Mouse (Mus musculus) liver, embryonic 14.5 days (tissue): ENCODE data around the gene Galns. TPM values are rescaled to one million over a fixed set of nuclear protein-coding genes. Genes with fewer than 3 reads are reported as not detected.
A peak's percentile ranks its signal among the peaks of the same experiment; 100 is the strongest.

ENCODE experiments used
- ATAC-seq: fragments of 200-750 bp; cut with Nextera tagmentation; 2 replicates; pipeline ENCODE4 v1.8.0; 2017; ENCODE audit warnings: moderate number of reproducible peaks, mild to moderate bottlenecking, moderate library complexity; ENCODE audit not compliant: insufficient read depth
- DNase-seq, 3 experiments: peaks; one replicate each; pipeline ENCODE4 v3.0.0-alpha.2; 2012 to 2013; ENCODE audit warnings: low read depth in 3 of 3, low spot score in 3 of 3
- H3K27ac ChIP-seq: fragments of 300-500 bp; sonication (generic); 2 replicates; pipeline ENCODE4 v1.5.1; 2014; ENCODE audit warnings: moderate library complexity, mild to moderate bottlenecking, control low read depth, inconsistent platforms
- H3K27me3 ChIP-seq: fragments of 300-500 bp; sonication (generic); 2 replicates; pipeline ENCODE4 v1.6.1; 2014; ENCODE audit warnings: mild to moderate bottlenecking, low read length, moderate library complexity; ENCODE audit not compliant: control insufficient read depth, insufficient read depth
- H3K36me3 ChIP-seq: fragments of 300-500 bp; sonication (generic); replicated peaks from 2 replicates; pipeline ENCODE4 v1.6.1; 2014; ENCODE audit warnings: low read depth; ENCODE audit not compliant: control insufficient read depth, insufficient read depth
- H3K4me1 ChIP-seq, 2 experiments: fragments of 200-500 bp in 1 of 2; fragments of 300-500 bp in 1 of 2; sonication (generic) in 1 of 2; replicated peaks; 2 replicates each; pipeline ENCODE4 v1.6.1; 2012 to 2014; ENCODE audit warnings: antibody characterized with exemption in 1 of 2, inconsistent platforms in 1 of 2, low read length in 1 of 2; ENCODE audit not compliant: control insufficient read depth in 2 of 2, insufficient read depth in 2 of 2
- H3K4me2 ChIP-seq: fragments of 300-500 bp; sonication (generic); 2 replicates; pipeline ENCODE4 v1.6.1; 2014; ENCODE audit warnings: low read depth, mild to moderate bottlenecking, control low read depth, moderate library complexity
- H3K4me3 ChIP-seq, 2 experiments: fragments of 200-500 bp in 1 of 2; fragments of 300-500 bp in 1 of 2; sonication (generic) in 1 of 2; 2 replicates each; pipeline ENCODE4 v1.5.1; 2012 to 2014; ENCODE audit warnings: low read depth in 2 of 2, low read length in 2 of 2, mild to moderate bottlenecking in 2 of 2, control low read depth in 1 of 2, inconsistent platforms in 1 of 2, moderate library complexity in 1 of 2; ENCODE audit not compliant: insufficient read depth in 1 of 2
- H3K9ac ChIP-seq: fragments of 300-500 bp; sonication (generic); replicated peaks from 2 replicates; pipeline ENCODE4 v1.6.1; 2014; ENCODE audit warnings: mild to moderate bottlenecking, control low read depth, moderate library complexity
- H3K9me3 ChIP-seq: fragments of 300-500 bp; sonication (generic); 2 replicates; pipeline ENCODE4 v1.6.1; 2016; ENCODE audit warnings: low read length, mixed read lengths; ENCODE audit not compliant: control insufficient read depth
- CTCF ChIP-seq: IDR thresholded peaks from 2 replicates; pipeline ENCODE4 v1.5.1; 2016; ENCODE audit warnings: antibody characterized with exemption, low read depth, control low read depth
- EP300 ChIP-seq: IDR thresholded peaks from 2 replicates; pipeline ENCODE4 v1.6.1; 2016; ENCODE audit warnings: antibody characterized with exemption, low read depth
- WGBS: fragments of 180-500 bp; shearing (Covaris S2); extraction: QIAGEN DNeasy Blood & Tissue Kit; methylation state at CpG from one replicate; pipeline ENCODE4 v1.1.7; 2014; ENCODE audit not compliant: insufficient replicate concordance; 5-methylcytosine and 5-hydroxymethylcytosine counted together
- microRNA-seq: library from miRNA; unstranded; fragments of <30 nt; microRNA quantifications from one replicate; pipeline ENCODE4, GENCODE M21; 2016
- polyA plus RNA-seq, 2 experiments: library from polyadenylated mRNA; depleted of rRNA in 1 of 2; stranded (reverse) in 1 of 2; unstranded in 1 of 2; fragments of >200 nt; fragmentation: Nextera tagmentation in 1 of 2; extraction: Ambion mirVana in 1 of 2; gene quantifications; 2 replicates each; pipeline versions ENCODE4 v1.2.1 to v1.2.3; 2012 to 2014

The Galns gene
- polyA plus RNA-seq, 2 experiments: 3.8 to 4.6 TPM

- ATAC-seq (no peak), DNase-seq (no peak)
- peaks cover 44 to 55% of the 10 kb centered on the region in 2 experiments for H3K4me1 ChIP-seq
- peak overlapping the region; percentile 98 for H3K27ac ChIP-seq
- H3K4me2 ChIP-seq: peak overlapping the region; percentile 91
- no peaks in the 10 kb centered on the region for H3K9me3 ChIP-seq
- H3K27me3 ChIP-seq: no peaks in the 10 kb centered on the region
- 25% methylated on average over 6 of the region's 6 CpGs for WGBS
- TF ChIP-seq EP300: no peak
- no peak for TF ChIP-seq CTCF
- peaks cover 12% of the 10 kb centered on the region for H3K36me3 ChIP-seq
- peak overlapping the region; percentile 79 for H3K9ac ChIP-seq
- peak overlapping the region; percentile 39 to 45; a peak in 3 of 4 replicates for H3K4me3 ChIP-seq
Observed at GRCm38 (mm10) chr8:122537033-122537432, 74.2 kb downstream of the Galns start.

- H3K9ac ChIP-seq: no peak overlapping the region
- no peak overlapping the region for H3K4me3 ChIP-seq
Observed at GRCm38 (mm10) chr8:122531312-122531711, 80.0 kb downstream of the Galns start.

GRCm38 (mm10) chr8:122529159-122529558 lies 82.1 kb downstream of the Galns start:
- no peak overlapping the region for H3K4me2 ChIP-seq
- no peaks in the 10 kb centered on the region for H3K36me3 ChIP-seq
- no peak for TF ChIP-seq EP300
- TF ChIP-seq CTCF: no peak
- H3K9ac ChIP-seq: no peak overlapping the region
- H3K4me3 ChIP-seq: no peak overlapping the region
- 87% methylated on average over 4 of the region's 4 CpGs for WGBS
- ATAC-seq: no peak
- H3K27ac ChIP-seq: no peak overlapping the region
- no peaks in the 10 kb centered on the region for H3K9me3 ChIP-seq
- H3K27me3 ChIP-seq: no peaks in the 10 kb centered on the region
- DNase-seq: no peak
- peaks cover 24 to 35% of the 10 kb centered on the region in 2 experiments for H3K4me1 ChIP-seq

More at GRCm38 (mm10) chr8:122531312-122531711, 80.0 kb downstream of the Galns start:
- Histone ChIP-seq H3K4me1 (peaks cover 12 to 22% of the 10 kb centered on the region in 2 experiments), H3K36me3 (no peaks in the 10 kb centered on the region; the same call in 1 of the 2 replicates), H3K27me3 (no peaks in the 10 kb centered on the region), H3K27ac (no peak overlapping the region), H3K9me3 (no peaks in the 10 kb centered on the region), H3K4me2 (no peak overlapping the region)
- DNase-seq (no peak), ATAC-seq (no peak; the same call in 1 of the 2 replicates)
- no peak for TF ChIP-seq EP300
- no peak for TF ChIP-seq CTCF
- WGBS: 88% methylated on average over 8 of the region's 8 CpGs

Small RNA genes within 50 kb of the gene (microRNA-seq; reads per million reads assigned to microRNA genes)
- not detected for gene Mir6396

Other genes starting within 250 kb of the Galns start
- gene Zc3h18, start 234.9 kb downstream of the Galns start, polyA plus RNA-seq (2012; rRNA removed): 15.2 and 20.4 TPM in 2 replicates
- gene Zc3h18, start 234.9 kb downstream of the Galns start, polyA plus RNA-seq (2014; fragmentation: Nextera tagmentation; extraction: Ambion mirVana): 12.8 and 16.7 TPM in 2 replicates
- not detected in 2 replicates for gene Il17c, start 189.4 kb downstream of the Galns start, polyA plus RNA-seq (2012; rRNA removed)
- not detected in 2 replicates for gene Il17c, start 189.4 kb downstream of the Galns start, polyA plus RNA-seq (2014; fragmentation: Nextera tagmentation; extraction: Ambion mirVana)
- 71.3 and 74.6 TPM in 2 replicates for gene Cyba, start 178.5 kb downstream of the Galns start, polyA plus RNA-seq (2012; rRNA removed)
- gene Cyba, start 178.5 kb downstream of the Galns start, polyA plus RNA-seq (2014; fragmentation: Nextera tagmentation; extraction: Ambion mirVana): 129 and 146 TPM in 2 replicates
- 21.6 and 23.3 TPM in 2 replicates for gene Mvd, start 168.0 kb downstream of the Galns start, polyA plus RNA-seq (2012; rRNA removed)
- 15.3 and 17.2 TPM in 2 replicates for gene Mvd, start 168.0 kb downstream of the Galns start, polyA plus RNA-seq (2014; fragmentation: Nextera tagmentation; extraction: Ambion mirVana)
- gene Snai3, start 150.7 kb downstream of the Galns start, polyA plus RNA-seq (2012; rRNA removed): 0.16 and 0.23 TPM in 2 replicates
- gene Snai3, start 150.7 kb downstream of the Galns start, polyA plus RNA-seq (2014; fragmentation: Nextera tagmentation; extraction: Ambion mirVana): 0.30 and 0.41 TPM in 2 replicates
- 10.0 and 12.6 TPM in 2 replicates for gene Rnf166, start 135.4 kb downstream of the Galns start, polyA plus RNA-seq (2012; rRNA removed)
- 8.7 and 9.3 TPM in 2 replicates for gene Rnf166, start 135.4 kb downstream of the Galns start, polyA plus RNA-seq (2014; fragmentation: Nextera tagmentation; extraction: Ambion mirVana)
- 7.2 and 11.7 TPM in 2 replicates for gene Ctu2, start 135.3 kb downstream of the Galns start, polyA plus RNA-seq (2012; rRNA removed)
- gene Ctu2, start 135.3 kb downstream of the Galns start, polyA plus RNA-seq (2014; fragmentation: Nextera tagmentation; extraction: Ambion mirVana): 13.9 and 16.8 TPM in 2 replicates
- gene Piezo1, start 60.1 kb downstream of the Galns start, polyA plus RNA-seq (2012; rRNA removed): 49.5 and 60.9 TPM in 2 replicates
- 12.6 and 15.4 TPM in 2 replicates for gene Piezo1, start 60.1 kb downstream of the Galns start, polyA plus RNA-seq (2014; fragmentation: Nextera tagmentation; extraction: Ambion mirVana)
- gene Cdt1, start 43.4 kb downstream of the Galns start, polyA plus RNA-seq (2012; rRNA removed): 62.3 and 65.3 TPM in 2 replicates
- 41.9 and 48.8 TPM in 2 replicates for gene Cdt1, start 43.4 kb downstream of the Galns start, polyA plus RNA-seq (2014; fragmentation: Nextera tagmentation; extraction: Ambion mirVana)
- 87.5 and 101 TPM in 2 replicates for gene Aprt, start 34.6 kb downstream of the Galns start, polyA plus RNA-seq (2012; rRNA removed)
- gene Aprt, start 34.6 kb downstream of the Galns start, polyA plus RNA-seq (2014; fragmentation: Nextera tagmentation; extraction: Ambion mirVana): 197 TPM in 2 replicates
- 15.5 and 27.9 TPM in 2 replicates for gene Trappc2l, start 177 bp upstream of the Galns start, polyA plus RNA-seq (2012; rRNA removed)
- 32.5 and 35.4 TPM in 2 replicates for gene Trappc2l, start 177 bp upstream of the Galns start, polyA plus RNA-seq (2014; fragmentation: Nextera tagmentation; extraction: Ambion mirVana)
- 0.03 TPM in 1 of 2 replicates, not detected in the other for gene Pabpn1l, start 11.3 kb upstream of the Galns start, polyA plus RNA-seq (2012; rRNA removed)
- not detected in 2 replicates for gene Pabpn1l, start 11.3 kb upstream of the Galns start, polyA plus RNA-seq (2014; fragmentation: Nextera tagmentation; extraction: Ambion mirVana)
- 1.8 and 1.9 TPM in 2 replicates for gene Cbfa2t3, start 87.6 kb upstream of the Galns start, polyA plus RNA-seq (2012; rRNA removed)
- gene Cbfa2t3, start 87.6 kb upstream of the Galns start, polyA plus RNA-seq (2014; fragmentation: Nextera tagmentation; extraction: Ambion mirVana): 3.3 and 5.0 TPM in 2 replicates
- 4.9 and 5.4 TPM in 2 replicates for gene Acsf3, start 164.0 kb upstream of the Galns start, polyA plus RNA-seq (2012; rRNA removed)
- 5.7 and 6.6 TPM in 2 replicates for gene Acsf3, start 164.0 kb upstream of the Galns start, polyA plus RNA-seq (2014; fragmentation: Nextera tagmentation; extraction: Ambion mirVana)
- gene Cdh15, start 236.5 kb upstream of the Galns start, polyA plus RNA-seq (2012; rRNA removed): not detected in 2 replicates
- gene Cdh15, start 236.5 kb upstream of the Galns start, polyA plus RNA-seq (2014; fragmentation: Nextera tagmentation; extraction: Ambion mirVana): not detected in 2 replicates